Mouse (Mus musculus): ENCODE results near the gene Atxn1.

GRCm38 (mm10) chr13:45882976-45883440 is 81.8 kb downstream of the Atxn1 start:
- TF ChIP-seq POLR2A (IDR thresholded peaks at IDR 0.05; ENCODE audit: extremely low read depth, insufficient read depth, low read length) (no peak), CTCF (IDR thresholded peaks at IDR 0.05; ENCODE audit: extremely low read depth, insufficient read depth, low read length) (no peak)

Measured in cortical plate, adult 2 months (tissue).